Mouse (Mus musculus) gastrocnemius, postnatal 36 days (tissue): ENCODE data around the gene Kirrel. TPM values are rescaled to one million over a fixed set of nuclear protein-coding genes. Genes with fewer than 3 reads are reported as not detected.

Experiments
- DNase-seq, 2 experiments: peaks; one replicate each; pipeline ENCODE4 v3.0.0; 2022
- intact Hi-C: fragments of 180-260 bp; cut with DNase I; formaldehyde crosslinking; loops from one replicate; pipeline ENCODE4 v1.15.1; 2025
- total RNA-seq, 2 experiments: library from RNA; stranded (reverse); gene quantifications; 2 replicates each; pipeline ENCODE4 v1.2.3; 2021

Kirrel gene
- total RNA-seq, 2 experiments from 2014 or later, result 4.3 to 4.4 TPM

- intact Hi-C loops, result loop anchor here (1.0 to 10.0 kb wide), 2 partner anchors 85 to 415 kb away; no protein-coding TSS in a partner anchor
- peak in 1 of 2 experiments; percentile 50 for DNase-seq
Observed at GRCm38 (mm10) chr3:87089694-87090565, 84.6 kb downstream of the Kirrel start.

- intact Hi-C loops, result loop anchor here (10.0 kb wide), 1 partner anchor 418 kb away; no protein-coding TSS in a partner anchor
Observed at GRCm38 (mm10) chr3:87087146-87087545, 87.4 kb downstream of the Kirrel start.

GRCm38 (mm10) chr3:87082235-87082634 is 92.3 kb downstream of the Kirrel start:
- peak; percentile 36 to 61 for DNase-seq
- intact Hi-C loops, result loop anchor here (10.0 kb wide), 1 partner anchor 423 kb away; no protein-coding TSS in a partner anchor

More at GRCm38 (mm10) chr3:87087146-87087545, 87.4 kb downstream of the Kirrel start:
- no peak for DNase-seq

GRCm38 (mm10) chr3:87079751-87080150 is 94.8 kb downstream of the Kirrel start:
- intact Hi-C loops, result loop anchor here (10.0 kb wide), 1 partner anchor 425 kb away; no protein-coding TSS in a partner anchor

DNA sequence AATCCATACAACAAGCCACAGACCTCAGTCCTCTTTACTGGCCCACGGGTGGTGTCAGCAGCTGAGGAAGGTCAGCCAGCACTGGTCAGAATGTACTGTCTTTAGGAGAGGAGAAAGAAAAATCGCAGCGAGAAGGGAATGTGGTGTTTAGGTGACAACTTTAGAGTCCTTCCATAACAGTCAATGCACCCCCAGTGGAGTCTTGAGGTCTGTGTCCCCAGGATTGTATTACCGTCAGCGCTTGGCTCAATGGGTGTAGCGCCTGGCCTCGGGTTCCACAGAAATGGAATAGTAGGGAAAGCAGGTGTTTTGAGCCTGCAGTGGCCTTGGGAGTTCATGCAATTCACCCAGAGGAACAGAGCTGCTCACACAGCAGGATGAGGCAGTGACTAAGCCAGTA is 95.2 kb downstream of the Kirrel start:
- intact Hi-C loops, result no loop called here
- DNase-seq, result no peak

More at GRCm38 (mm10) chr3:87079751-87080150, 94.8 kb downstream of the Kirrel start:
- no peak for DNase-seq

DNA sequence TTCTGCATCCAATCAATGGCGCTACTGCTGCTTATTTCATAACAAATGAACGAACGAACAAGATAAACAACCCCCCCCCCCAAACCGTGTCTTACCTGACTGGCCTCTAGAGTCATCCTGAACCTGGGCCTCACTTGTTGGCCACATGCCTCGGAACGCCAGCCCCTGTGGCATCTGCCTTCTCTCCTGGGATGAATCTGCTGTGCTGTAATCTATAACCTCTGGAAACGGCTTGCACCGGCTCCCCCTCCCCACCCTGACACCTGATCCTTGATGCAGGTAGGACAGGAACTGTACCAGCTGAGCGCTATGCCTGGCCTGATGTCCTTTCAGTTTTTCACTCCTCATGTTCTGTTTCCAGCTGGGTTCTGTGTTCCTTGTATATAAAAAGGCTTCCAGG is 96.9 kb downstream of the Kirrel start:
- no peak for DNase-seq
- intact Hi-C loops, result no loop called here

DNA sequence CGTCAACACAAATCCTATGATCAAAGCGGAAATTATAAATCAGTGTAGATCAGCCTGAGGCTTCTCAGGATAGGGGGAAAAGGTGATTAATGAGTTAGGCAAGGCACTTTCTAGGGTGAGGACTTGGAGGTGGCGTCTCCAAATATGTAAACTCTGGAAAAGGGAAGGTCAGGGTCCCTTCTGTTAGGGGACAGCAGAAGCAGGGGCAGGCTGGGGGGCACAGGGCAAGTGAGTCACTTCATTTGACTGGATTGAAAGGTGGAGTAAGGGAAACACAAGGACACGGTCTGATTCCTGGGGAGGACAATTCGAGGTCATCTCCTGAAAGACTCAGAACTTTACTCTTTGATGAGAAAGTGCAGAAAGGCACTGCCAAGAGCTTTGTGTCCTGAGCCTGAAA is 97.6 kb downstream of the Kirrel start:
- intact Hi-C loops, result no loop called here
- DNase-seq, result no peak

DNA sequence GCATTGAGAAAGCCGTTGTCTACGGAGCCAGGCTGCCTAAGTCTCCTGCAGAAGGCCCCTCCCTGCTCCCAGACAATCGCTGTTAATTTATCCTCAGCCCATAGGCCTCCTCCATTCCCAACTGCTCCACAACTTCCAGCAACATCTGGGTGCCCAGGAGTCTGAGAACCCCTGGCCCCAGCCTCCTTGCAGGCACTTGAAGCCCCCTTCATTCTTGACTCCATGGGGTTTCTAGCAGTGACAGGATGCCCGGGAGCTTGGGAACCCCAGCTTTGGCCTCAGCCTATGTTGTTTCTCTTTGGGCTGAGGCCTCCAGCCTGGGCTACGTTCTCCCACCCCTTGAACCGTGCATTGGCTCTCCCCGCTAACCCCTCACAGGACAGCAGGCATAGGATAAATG is 98.4 kb downstream of the Kirrel start:
- no peak for DNase-seq
- intact Hi-C loops, result no loop called here

GRCm38 (mm10) chr3:87072612-87073515 is 101.7 kb downstream of the Kirrel start:
- intact Hi-C loops, result no loop called here

DNA sequence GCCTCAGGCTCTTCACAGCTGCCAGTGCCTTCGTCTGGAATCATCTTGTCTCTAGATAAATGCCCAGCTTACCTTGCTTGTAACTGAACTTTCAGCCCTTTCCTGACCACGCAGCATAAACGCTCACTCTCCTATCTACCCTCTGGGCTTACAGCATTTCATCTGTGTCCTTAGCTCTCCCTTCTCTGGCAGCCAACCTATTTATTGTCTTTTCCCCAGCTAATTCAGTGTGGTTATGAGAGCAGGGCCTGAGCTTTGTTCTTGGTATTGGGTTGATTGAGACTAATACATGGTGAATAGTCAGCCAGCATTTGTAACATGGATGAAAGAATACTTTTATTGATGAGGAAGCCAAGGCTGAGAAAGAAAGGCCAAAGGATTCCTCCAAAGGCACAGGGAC is 102.4 kb downstream of the Kirrel start:
- no peak for DNase-seq
- intact Hi-C loops, result no loop called here

More at GRCm38 (mm10) chr3:87072612-87073515, 101.7 kb downstream of the Kirrel start:
- no peak for DNase-seq

- no peak for DNase-seq
- intact Hi-C loops, result no loop called here
Observed at GRCm38 (mm10) chr3:87067396-87067975, 107.1 kb downstream of the Kirrel start.

DNA sequence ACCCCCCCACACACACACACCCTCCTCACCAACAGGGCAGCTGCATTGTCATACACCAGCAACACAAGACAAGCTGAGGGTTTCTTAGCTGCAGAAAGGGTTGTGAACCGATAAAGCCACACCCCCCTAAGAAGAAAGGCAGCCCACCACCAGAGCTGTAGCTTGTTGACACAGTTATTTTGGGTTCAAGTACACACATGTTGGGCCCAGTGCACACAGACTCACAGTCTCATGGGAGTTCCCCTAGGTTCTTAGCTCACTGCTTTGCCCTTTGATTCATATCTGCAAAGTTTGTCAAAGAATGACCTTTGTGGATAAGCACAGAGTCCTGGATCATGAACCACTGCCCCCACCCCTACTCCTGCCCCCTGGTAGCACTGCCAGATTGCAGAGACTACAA is 120.6 kb downstream of the Kirrel start:
- DNase-seq, result no peak
- intact Hi-C loops, result no loop called here

- no peak for DNase-seq
- intact Hi-C loops, result no loop called here
Observed at GRCm38 (mm10) chr3:87047801-87048200, 126.7 kb downstream of the Kirrel start.

GRCm38 (mm10) chr3:87041733-87042132 is 132.8 kb downstream of the Kirrel start:
- no peak for DNase-seq
- intact Hi-C loops, result no loop called here

- intact Hi-C loops, result loop anchor here (10.0 kb wide), 1 partner anchor 456 kb away; no protein-coding TSS in a partner anchor
- no peak for DNase-seq
Observed at GRCm38 (mm10) chr3:87038500-87038899, 136.0 kb downstream of the Kirrel start.

DNA sequence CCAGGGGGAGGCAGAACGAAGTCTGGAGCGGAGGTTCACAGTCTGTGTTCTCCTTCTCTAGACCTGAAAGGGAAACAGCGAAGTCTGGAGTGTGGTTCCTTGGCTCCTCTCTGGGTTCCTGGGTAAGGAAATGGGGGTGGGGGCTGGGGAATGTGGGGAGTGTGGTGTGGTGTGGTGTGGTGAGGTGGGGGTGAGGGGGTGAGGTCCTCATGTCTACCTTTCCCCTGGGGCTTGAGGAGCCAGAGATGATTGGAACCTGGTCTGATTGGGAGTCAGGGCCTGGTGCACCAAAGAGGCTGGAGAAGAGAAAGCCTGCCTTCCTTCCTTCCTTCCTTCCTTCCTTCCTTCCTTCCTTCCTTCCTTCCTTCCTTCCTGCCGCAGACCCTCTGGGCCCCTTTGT is 140.5 kb downstream of the Kirrel start:
- no peak for DNase-seq
- intact Hi-C loops, result loop anchor here (2.0 to 10.0 kb wide), 2 partner anchors 141 to 461 kb away; partner anchors contain the start of gene Kirrel

- intact Hi-C loops, result loop anchor here (10.0 kb wide), 1 partner anchor 461 kb away; no protein-coding TSS in a partner anchor
- peak; percentile 65 to 74 for DNase-seq
Observed at GRCm38 (mm10) chr3:87033357-87033756, 141.2 kb downstream of the Kirrel start.

GRCm38 (mm10) chr3:87030855-87031254 is 143.7 kb downstream of the Kirrel start:
- intact Hi-C loops, result loop anchor here (10.0 kb wide), 1 partner anchor 464 kb away; no protein-coding TSS in a partner anchor
- DNase-seq, result peak; percentile 37 to 43
